Mouse (Mus musculus) kidney, adult 2 months (tissue): ENCODE measurements around the gene Slc35g1.

Experiments used
- CTCF ChIP-seq: fragments of 200-500 bp; conservative IDR thresholded peaks from 2 replicates; pipeline ENCODE4 v1.5.1; 2011; ENCODE audit warnings: low read depth, mild to moderate bottlenecking, control low read depth, low read length, moderate library complexity, mixed read lengths; ENCODE audit not compliant: insufficient read depth, insufficient read length
- POLR2A ChIP-seq: fragments of 200-500 bp; IDR thresholded peaks from one replicate; pipeline ENCODE4 v1.6.1; 2011; ENCODE audit warnings: low read depth, low read length, control low read depth

DNA sequence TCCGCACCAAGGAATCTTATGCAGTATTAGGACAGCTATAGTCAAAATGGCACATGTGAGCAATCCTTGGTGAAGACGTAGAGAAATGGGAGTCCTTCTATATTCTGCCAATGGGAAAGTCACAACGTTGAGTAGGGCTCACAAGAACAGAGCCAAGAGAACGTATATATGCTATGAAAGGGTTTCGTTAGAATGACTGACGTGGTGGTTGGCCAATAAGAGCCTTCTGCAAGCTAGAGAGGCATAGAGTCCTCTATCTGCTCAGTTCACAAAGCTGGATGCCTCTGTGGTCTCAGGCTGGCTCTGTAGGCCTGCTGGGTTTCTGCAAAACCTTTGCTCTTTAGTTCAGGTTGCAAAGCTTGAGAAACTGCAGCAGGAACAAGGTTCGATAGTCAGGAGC, 35.5 kb downstream of the Slc35g1 start:
- TF ChIP-seq POLR2A (no peak), CTCF (no peak)
